Mouse (Mus musculus) kidney, embryonic 15.5 days (tissue): ENCODE results near the gene Mov10. TPM values are rescaled to one million over a fixed set of nuclear protein-coding genes. Genes with fewer than 3 reads are reported as not detected.
A peak's percentile ranks its signal among the peaks of the same experiment; 100 is the strongest.
"Not testable (repeated sequence)": the region's sequence is repeated elsewhere in the genome, so short reads cannot be mapped to it uniquely, and the experiment has no call there.

Source experiments
- ATAC-seq: fragments of 200-750 bp; cut with Nextera tagmentation; replicated peaks from 2 replicates; pipeline ENCODE4 v1.8.0; 2017; ENCODE audit warnings: moderate TSS enrichment; ENCODE audit not compliant: low FRiP score
- H3K27ac ChIP-seq: fragments of 300-500 bp; sonication (generic); 2 replicates; pipeline ENCODE4 v1.5.1; 2015; ENCODE audit warnings: mild to moderate bottlenecking, inconsistent platforms
- H3K27me3 ChIP-seq: fragments of 300-500 bp; sonication (generic); 2 replicates; pipeline ENCODE4 v1.6.1; 2015; ENCODE audit warnings: inconsistent platforms
- H3K36me3 ChIP-seq: fragments of 300-500 bp; sonication (generic); 2 replicates; pipeline ENCODE4 v1.6.1; 2015; ENCODE audit warnings: inconsistent platforms
- H3K4me1 ChIP-seq: fragments of 300-500 bp; sonication (generic); 2 replicates; pipeline ENCODE4 v1.6.1; 2015; ENCODE audit warnings: inconsistent platforms
- H3K4me2 ChIP-seq: fragments of 300-500 bp; sonication (generic); 2 replicates; pipeline ENCODE4 v1.6.1; 2015; ENCODE audit warnings: moderate library complexity, mild to moderate bottlenecking, inconsistent platforms
- H3K4me3 ChIP-seq: fragments of 300-500 bp; sonication (generic); replicated peaks from 2 replicates; pipeline ENCODE4 v1.5.1; 2015; ENCODE audit warnings: mild to moderate bottlenecking, inconsistent platforms
- H3K9ac ChIP-seq: fragments of 300-500 bp; sonication (generic); 2 replicates; pipeline ENCODE4 v1.6.1; 2015; ENCODE audit warnings: mild to moderate bottlenecking, inconsistent platforms
- H3K9me3 ChIP-seq: fragments of 300-500 bp; sonication (generic); replicated peaks from 2 replicates; pipeline ENCODE4 v1.6.1; 2016; ENCODE audit warnings: inconsistent platforms
- WGBS: fragments of 180-500 bp; shearing (Covaris S2); methylation state at CpG from one replicate; pipeline ENCODE4 v1.1.7; 2015; ENCODE audit warnings: mixed read lengths; 5-methylcytosine and 5-hydroxymethylcytosine counted together
- polyA plus RNA-seq: library from polyadenylated mRNA; unstranded; fragments of >200 nt; fragmentation: Nextera tagmentation; extraction: Ambion mirVana; gene quantifications from 2 replicates; pipeline ENCODE4 v1.2.1, GENCODE M21; 2015

Mov10 gene
- polyA plus RNA-seq, 1 experiment from 2014 or later, result 66.5 TPM

DNA sequence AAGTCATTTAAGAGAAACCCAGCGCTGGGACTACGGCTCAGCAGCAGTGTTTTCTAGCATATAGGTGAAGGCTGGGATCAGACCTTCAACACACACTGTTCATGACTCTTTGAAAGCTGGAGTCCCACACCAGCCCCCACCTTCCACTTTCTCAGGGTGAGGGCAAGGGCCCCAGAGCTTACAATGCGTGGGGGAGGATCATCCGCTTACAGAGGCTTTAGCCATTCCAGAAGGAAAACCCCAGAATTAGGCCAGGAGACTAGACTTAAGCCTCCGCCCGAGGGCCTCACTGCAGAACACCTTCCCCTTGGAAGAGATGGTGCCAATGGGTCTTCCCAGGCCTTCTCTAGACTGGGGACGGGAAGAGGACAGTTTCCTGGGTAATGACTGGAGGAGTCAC, 45.1 kb downstream of the Mov10 start:
- Histone ChIP-seq H3K36me3 (no peaks in the 10 kb centered on the region), H3K4me2 (no peak overlapping the region), H3K4me1 (peaks cover 12% of the 10 kb centered on the region), H3K27ac (no peak overlapping the region), H3K4me3 (no peak overlapping the region), H3K9ac (no peak overlapping the region), H3K9me3 (no peaks in the 10 kb centered on the region), H3K27me3 (peaks cover 38% of the 10 kb centered on the region)
- 68% methylated on average over 7 of the region's 7 CpGs for WGBS
- no peak for ATAC-seq

GRCm38 (mm10) chr3:104771460-104771859, 46.9 kb downstream of the Mov10 start:
- Histone ChIP-seq H3K4me2 (no peak overlapping the region), H3K4me3 (no peak overlapping the region), H3K9me3 (no peaks in the 10 kb centered on the region), H3K36me3 (no peaks in the 10 kb centered on the region), H3K4me1 (peaks cover 6% of the 10 kb centered on the region; the same call in 1 of the 2 replicates), H3K27me3 (peaks cover 19% of the 10 kb centered on the region), H3K27ac (no peak overlapping the region), H3K9ac (no peak overlapping the region)
- ATAC-seq, result no peak
- 40% methylated on average over 6 of the region's 6 CpGs for WGBS

GRCm38 (mm10) chr3:104770918-104771317, 47.4 kb downstream of the Mov10 start:
- Histone ChIP-seq H3K9ac (no peak overlapping the region), H3K4me3 (no peak overlapping the region), H3K27me3 (peaks cover 14% of the 10 kb centered on the region), H3K4me1 (peaks cover 6% of the 10 kb centered on the region; the same call in 1 of the 2 replicates), H3K4me2 (no peak overlapping the region), H3K27ac (no peak overlapping the region), H3K36me3 (no peaks in the 10 kb centered on the region), H3K9me3 (no peaks in the 10 kb centered on the region)
- WGBS, result 51% methylated on average over 3 of the region's 3 CpGs
- no peak for ATAC-seq

DNA sequence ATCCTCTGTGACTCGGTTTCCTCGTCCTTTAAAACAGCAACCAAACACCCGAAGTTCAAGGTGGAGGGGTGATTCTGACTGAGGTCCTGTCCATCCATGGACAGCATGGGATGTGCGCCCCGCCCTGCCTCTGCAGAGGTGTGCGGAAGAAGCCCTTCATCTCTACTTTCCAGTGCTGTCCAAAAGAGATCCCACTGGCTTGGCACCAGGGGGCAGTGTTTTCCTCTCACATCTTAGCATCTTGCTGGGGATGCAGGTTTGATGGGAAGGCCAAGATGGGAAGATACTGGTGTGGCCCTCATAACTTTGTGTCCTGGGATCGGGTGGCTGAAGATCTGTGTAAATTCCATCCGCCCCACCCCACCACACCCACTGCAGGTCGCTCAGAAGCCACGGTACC, 48.3 kb downstream of the Mov10 start:
- no peak overlapping the region for H3K27ac ChIP-seq
- H3K4me1 ChIP-seq, result peaks cover 6% of the 10 kb centered on the region; the same call in 1 of the 2 replicates
- peaks cover 9% of the 10 kb centered on the region; the same call in 1 of the 2 replicates for H3K27me3 ChIP-seq
- H3K9me3 ChIP-seq, result no peaks in the 10 kb centered on the region
- 62% methylated on average over 10 of the region's 10 CpGs for WGBS
- H3K4me3 ChIP-seq, result no peak overlapping the region
- H3K9ac ChIP-seq, result no peak overlapping the region
- ATAC-seq, result no peak
- no peak overlapping the region for H3K4me2 ChIP-seq
- H3K36me3 ChIP-seq, result no peaks in the 10 kb centered on the region

- Histone ChIP-seq H3K4me3 (no peak overlapping the region), H3K9me3 (no peaks in the 10 kb centered on the region)
- 31% methylated on average over 3 of the region's 3 CpGs for WGBS
These were observed 49.2 kb downstream of the Mov10 start for GRCm38 (mm10) chr3:104769135-104769534.

GRCm38 (mm10) chr3:104767716-104768115, 50.6 kb downstream of the Mov10 start:
- H3K9ac ChIP-seq, result no peak overlapping the region
- no peaks in the 10 kb centered on the region for H3K27me3 ChIP-seq
- no peak overlapping the region for H3K27ac ChIP-seq
- no peaks in the 10 kb centered on the region for H3K36me3 ChIP-seq
- H3K4me3 ChIP-seq, result no peak overlapping the region
- no peaks in the 10 kb centered on the region for H3K9me3 ChIP-seq
- H3K4me2 ChIP-seq, result no peak overlapping the region
- no peaks in the 10 kb centered on the region for H3K4me1 ChIP-seq
- 78% methylated on average over 4 of the region's 4 CpGs for WGBS
- no peak for ATAC-seq

More at GRCm38 (mm10) chr3:104769135-104769534, 49.2 kb downstream of the Mov10 start:
- no peak for ATAC-seq
- H3K4me2 ChIP-seq, result no peak overlapping the region
- H3K27ac ChIP-seq, result no peak overlapping the region
- no peaks in the 10 kb centered on the region for H3K36me3 ChIP-seq
- peaks cover 6% of the 10 kb centered on the region; the same call in 1 of the 2 replicates for H3K4me1 ChIP-seq
- H3K9ac ChIP-seq, result no peak overlapping the region
- peaks cover 9% of the 10 kb centered on the region; the same call in 1 of the 2 replicates for H3K27me3 ChIP-seq

GRCm38 (mm10) chr3:104767141-104767540, 51.2 kb downstream of the Mov10 start:
- Histone ChIP-seq H3K36me3 (no peaks in the 10 kb centered on the region), H3K27me3 (no peaks in the 10 kb centered on the region), H3K27ac (no peak overlapping the region), H3K4me1 (no peaks in the 10 kb centered on the region), H3K9ac (no peak overlapping the region), H3K4me2 (no peak overlapping the region), H3K9me3 (no peaks in the 10 kb centered on the region), H3K4me3 (no peak overlapping the region)
- ATAC-seq, result no peak
- WGBS, result 54% methylated on average over 2 of the region's 2 CpGs

- no peak overlapping the region for H3K4me2 ChIP-seq
- ATAC-seq, result no peak
These were observed 53.3 kb downstream of the Mov10 start for GRCm38 (mm10) chr3:104765021-104765420.

GRCm38 (mm10) chr3:104762103-104762863, 56.1 kb downstream of the Mov10 start:
- not testable (repeated sequence) for ATAC-seq, H3K4me3 ChIP-seq, H3K36me3 ChIP-seq, H3K27ac ChIP-seq, H3K4me2 ChIP-seq, H3K9me3 ChIP-seq, H3K9ac ChIP-seq
- Histone ChIP-seq H3K4me1 (peaks cover 11% of the 10 kb centered on the region; the same call in 1 of the 2 replicates), H3K27me3 (peaks cover 18% of the 10 kb centered on the region)
- 30% methylated on average over 20 of the region's 20 CpGs for WGBS

More at GRCm38 (mm10) chr3:104765021-104765420, 53.3 kb downstream of the Mov10 start:
- no peaks in the 10 kb centered on the region for H3K36me3 ChIP-seq
- H3K4me3 ChIP-seq, result no peak overlapping the region
- WGBS, result 25% methylated on average over 4 of the region's 4 CpGs
- no peak overlapping the region for H3K9ac ChIP-seq
- peaks cover 9% of the 10 kb centered on the region for H3K27me3 ChIP-seq
- H3K27ac ChIP-seq, result no peak overlapping the region
- H3K9me3 ChIP-seq, result no peaks in the 10 kb centered on the region
- H3K4me1 ChIP-seq, result no peaks in the 10 kb centered on the region

GRCm38 (mm10) chr3:104758869-104759268, 59.5 kb downstream of the Mov10 start:
- Histone ChIP-seq H3K9ac (peak overlapping the region; percentile 44; the same call in 1 of the 2 replicates), H3K4me1 (peaks cover 11% of the 10 kb centered on the region; the same call in 1 of the 2 replicates), H3K9me3 (no peaks in the 10 kb centered on the region), H3K36me3 (no peaks in the 10 kb centered on the region), H3K27ac (no peak overlapping the region), H3K4me3 (peak overlapping the region; percentile 44), H3K27me3 (peaks cover 18% of the 10 kb centered on the region), H3K4me2 (peak overlapping the region; percentile 80)
- ATAC-seq, result no peak
- WGBS, result 12% methylated on average over 5 of the region's 5 CpGs

- WGBS, result 1% methylated on average over 27 of the region's 27 CpGs
- Histone ChIP-seq H3K27ac (no peak overlapping the region), H3K4me1 (peaks cover 11% of the 10 kb centered on the region; the same call in 1 of the 2 replicates), H3K4me2 (peak overlapping the region; percentile 80), H3K4me3 (peak overlapping the region; percentile 44), H3K36me3 (no peaks in the 10 kb centered on the region), H3K9ac (peak overlapping the region; percentile 44; the same call in 1 of the 2 replicates), H3K9me3 (no peaks in the 10 kb centered on the region), H3K27me3 (peaks cover 18% of the 10 kb centered on the region)
- ATAC-seq, result peak; percentile 81
These were observed 60.0 kb downstream of the Mov10 start for GRCm38 (mm10) chr3:104758406-104758805.

- not testable (repeated sequence) for H3K4me1 ChIP-seq, H3K27ac ChIP-seq, H3K9ac ChIP-seq, H3K9me3 ChIP-seq, H3K27me3 ChIP-seq, ATAC-seq, H3K36me3 ChIP-seq, H3K4me3 ChIP-seq
- 22% methylated on average over 22 of the region's 25 CpGs for WGBS
- H3K4me2 ChIP-seq, result peak overlapping the region; percentile 42
These were observed 65.5 kb downstream of the Mov10 start for GRCm38 (mm10) chr3:104752845-104753244.
